Mouse (Mus musculus) ovary, postnatal 14 days (tissue): ENCODE results near the gene Hist1h2bg.
"Not testable (repeated sequence)": the region's sequence is repeated elsewhere in the genome, so short reads cannot be mapped to it uniquely, and the experiment has no call there.

Source experiments
- DNase-seq: peaks from one replicate; pipeline ENCODE4 v3.0.0; 2022; ENCODE audit warnings: low spot score

Hist1h2bg gene

GRCm38 (mm10) chr13:23571022-23571503 is at the start of gene Hist1h2bg, which contains the start of gene Hist1h2ae:
Gene Hist1h2bg, plus strand, starts transcription at chr13:23571396.
Gene Hist1h2ae, minus strand, starts transcription at chr13:23571220.
- no peak for DNase-seq

GRCm38 (mm10) chr13:23521703-23522102 is 49.5 kb upstream of the Hist1h2bg start:
- no peak for DNase-seq

- no peak for DNase-seq
Measured at GRCm38 (mm10) chr13:23523976-23524375, 47.2 kb upstream of the Hist1h2bg start.

GRCm38 (mm10) chr13:23524654-23525053 is 46.5 kb upstream of the Hist1h2bg start:
- no peak for DNase-seq

- no peak for DNase-seq
Measured at GRCm38 (mm10) chr13:23525901-23526300, 45.3 kb upstream of the Hist1h2bg start.

- peak; percentile 94 for DNase-seq
Measured at GRCm38 (mm10) chr13:23526312-23526711, 44.9 kb upstream of the Hist1h2bg start.

GRCm38 (mm10) chr13:23529005-23529404 is 42.2 kb upstream of the Hist1h2bg start:
- no peak for DNase-seq

- DNase-seq: no peak
Measured at GRCm38 (mm10) chr13:23529480-23530165, 41.6 kb upstream of the Hist1h2bg start.

- no peak for DNase-seq
Measured at GRCm38 (mm10) chr13:23530181-23530900, 40.9 kb upstream of the Hist1h2bg start.

- peak; percentile 97 for DNase-seq
Measured at GRCm38 (mm10) chr13:23530901-23531875, 40.0 kb upstream of the Hist1h2bg start, which contains the start of gene Hist1h4h. Gene Hist1h4h, plus strand, starts transcription at chr13:23531050.

- no peak for DNase-seq
Measured at GRCm38 (mm10) chr13:23532262-23533075, 38.7 kb upstream of the Hist1h2bg start.

GRCm38 (mm10) chr13:23533560-23534367 is 37.4 kb upstream of the Hist1h2bg start, which contains the start of gene Hist1h2af:
Gene Hist1h2af, plus strand, starts transcription at chr13:23533906.
- not testable (repeated sequence) for DNase-seq

- no peak for DNase-seq
Measured at GRCm38 (mm10) chr13:23534368-23535131, 36.6 kb upstream of the Hist1h2bg start.

GRCm38 (mm10) chr13:23535137-23536075 is 35.8 kb upstream of the Hist1h2bg start, which contains the start of gene Hist1h3g:
Gene Hist1h3g, plus strand, starts transcription at chr13:23535422.
- DNase-seq: peak; percentile 78

GRCm38 (mm10) chr13:23536076-23536822 is 34.9 kb upstream of the Hist1h2bg start:
- DNase-seq: no peak

- no peak for DNase-seq
Measured at GRCm38 (mm10) chr13:23537006-23537710, 34.0 kb upstream of the Hist1h2bg start.

- no peak for DNase-seq
Measured at GRCm38 (mm10) chr13:23538249-23538648, 32.9 kb upstream of the Hist1h2bg start.
